Mouse (Mus musculus): ENCODE measurements around the gene Rnf17. TPM values are rescaled to one million over a fixed set of nuclear protein-coding genes. Genes with fewer than 3 reads are reported as not detected.

The Rnf17 gene
- total RNA-seq, 1 experiment = 34.0 TPM

DNA sequence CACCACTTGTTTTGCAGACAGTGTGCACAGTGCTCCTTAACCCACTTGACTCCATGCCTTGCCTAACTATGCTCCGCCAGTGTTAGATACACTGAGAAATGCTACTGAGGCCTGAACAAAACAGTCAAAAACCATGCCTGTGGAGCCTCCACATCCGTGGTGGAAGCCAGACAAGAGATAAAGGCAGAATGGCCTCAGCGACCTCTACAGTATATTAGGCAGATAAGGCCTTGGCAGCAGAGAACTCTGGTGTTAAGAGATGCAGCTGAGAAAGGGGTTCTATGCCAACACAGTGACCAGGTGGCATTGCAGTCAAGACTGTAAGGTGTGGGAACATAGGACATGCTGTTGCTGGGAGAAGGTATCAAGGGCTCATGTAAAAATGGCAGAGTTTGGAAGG, 104.4 kb downstream of the Rnf17 start:
- H3K9ac ChIP-seq (ENCODE audit: insufficient read depth, low read depth, low read length, poor library complexity, severe bottlenecking) = no peak overlapping the region
- no peaks in the 10 kb centered on the region; the same call in 1 of the 2 replicates for H3K36me3 ChIP-seq (ENCODE audit: control insufficient read depth, insufficient read depth, low read length, poor library complexity, severe bottlenecking)
- no peak overlapping the region for H3K27ac ChIP-seq (ENCODE audit: insufficient read depth, low read depth, low read length, poor library complexity, severe bottlenecking)
- TF ChIP-seq CHD2 (IDR thresholded peaks at IDR 0.05; ENCODE audit: low read depth, low read length) = no peak
- no peak for TF ChIP-seq ZC3H11A (IDR thresholded peaks at IDR 0.05; ENCODE audit: borderline replicate concordance, low read depth, low read length)
- no peak for TF ChIP-seq ZNF384 (IDR thresholded peaks at IDR 0.05; ENCODE audit: low read depth, low read length)
- TF ChIP-seq MAFK (IDR thresholded peaks at IDR 0.05; ENCODE audit: insufficient read depth, low read depth, low read length) = no peak
- no peak for TF ChIP-seq HCFC1 (IDR thresholded peaks at IDR 0.05; ENCODE audit: borderline replicate concordance, insufficient read depth, low read length)
- H3K4me3 ChIP-seq (ENCODE audit: insufficient read depth in 1 of 2, low read depth in 1 of 2, low read length in 2 of 2, poor library complexity in 1 of 2, severe bottlenecking in 1 of 2) = no peak overlapping the region
- in situ Hi-C loops (cut with MboI; ENCODE audit: low sequenced_read_pairs in 2 of 2, unreplicated experiment in 2 of 2) = no loop called here
- no peaks in the 10 kb centered on the region for H3K4me1 ChIP-seq (ENCODE audit: control insufficient read depth in 2 of 2, insufficient read depth in 2 of 2, low read length in 2 of 2, poor library complexity in 1 of 2)
- no peaks in the 10 kb centered on the region for H3K9me3 ChIP-seq (ENCODE audit: control insufficient read depth, insufficient read depth, low read depth, low read length)
- DNase-seq (ENCODE audit: low read depth, low spot score) = no peak

DNA sequence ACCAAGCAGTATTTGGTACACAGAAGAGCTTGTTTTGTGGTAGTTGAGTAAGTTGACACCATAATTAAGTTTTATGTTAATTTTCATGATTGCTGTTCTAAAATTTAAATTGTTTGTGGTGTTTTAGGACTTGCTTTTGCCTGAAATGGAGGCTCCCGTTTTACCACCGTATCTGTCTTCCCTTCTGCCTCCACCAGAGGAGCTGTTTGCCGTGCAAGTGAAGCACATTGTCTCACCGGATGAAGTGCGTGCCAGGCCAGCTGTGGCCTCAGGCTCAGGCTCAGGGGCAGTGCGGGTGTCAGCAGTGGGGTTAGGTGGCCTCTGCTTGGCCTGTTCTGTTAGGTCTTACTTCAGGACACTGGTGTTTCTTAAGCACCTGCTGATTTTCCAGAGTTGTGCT, 109.7 kb downstream of the Rnf17 start:
- Histone ChIP-seq H3K4me3 (ENCODE audit: insufficient read depth in 1 of 2, low read depth in 1 of 2, low read length in 2 of 2, poor library complexity in 1 of 2, severe bottlenecking in 1 of 2) (0 out of 4 replicates have a peak overlapping the region, but pooled peaks of 1 of the 2 experiments have one; percentile 15), H3K36me3 (ENCODE audit: control insufficient read depth, insufficient read depth, low read length, poor library complexity, severe bottlenecking) (peaks cover 3% of the 10 kb centered on the region; the same call in 1 of the 2 replicates), H3K9me3 (ENCODE audit: control insufficient read depth, insufficient read depth, low read depth, low read length) (no peaks in the 10 kb centered on the region), H3K4me1 (ENCODE audit: control insufficient read depth in 2 of 2, insufficient read depth in 2 of 2, low read length in 2 of 2, poor library complexity in 1 of 2) (no peaks in the 10 kb centered on the region), H3K9ac (ENCODE audit: insufficient read depth, low read depth, low read length, poor library complexity, severe bottlenecking) (no peak overlapping the region), H3K27ac (ENCODE audit: insufficient read depth, low read depth, low read length, poor library complexity, severe bottlenecking) (no peak overlapping the region)
- in situ Hi-C loops (cut with MboI; ENCODE audit: low sequenced_read_pairs in 2 of 2, unreplicated experiment in 2 of 2) = no loop called here
- TF ChIP-seq ZNF384 (IDR thresholded peaks at IDR 0.05; ENCODE audit: low read depth, low read length) (no peak), ZC3H11A (IDR thresholded peaks at IDR 0.05; ENCODE audit: borderline replicate concordance, low read depth, low read length) (no peak), CHD2 (IDR thresholded peaks at IDR 0.05; ENCODE audit: low read depth, low read length) (no peak), HCFC1 (IDR thresholded peaks at IDR 0.05; ENCODE audit: borderline replicate concordance, insufficient read depth, low read length) (no peak), MAFK (IDR thresholded peaks at IDR 0.05; ENCODE audit: insufficient read depth, low read depth, low read length) (no peak)
- DNase-seq (ENCODE audit: low read depth, low spot score) = peak; percentile 40

DNA sequence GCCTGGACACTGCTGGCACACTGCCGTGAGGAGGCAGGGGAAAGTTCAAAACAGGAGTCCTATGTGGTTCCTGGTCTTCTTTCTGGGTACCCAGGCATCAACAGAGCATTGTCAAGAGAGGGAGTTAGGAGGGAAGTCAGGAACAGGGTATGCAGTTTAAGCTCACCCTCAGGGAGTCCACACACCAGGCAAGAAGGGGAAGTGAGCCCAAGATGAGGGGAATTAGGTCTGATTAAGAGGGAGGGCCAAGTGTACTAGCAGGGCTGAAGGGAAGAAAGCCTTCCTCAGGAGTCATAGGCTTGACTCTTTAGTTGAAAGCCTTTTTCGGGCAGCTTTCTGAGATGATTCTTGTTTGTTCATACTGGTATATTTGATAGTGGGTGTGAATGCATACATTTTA, 112.4 kb downstream of the Rnf17 start:
- H3K4me1 ChIP-seq (ENCODE audit: control insufficient read depth in 2 of 2, insufficient read depth in 2 of 2, low read length in 2 of 2, poor library complexity in 1 of 2) = no peaks in the 10 kb centered on the region
- no peaks in the 10 kb centered on the region for H3K9me3 ChIP-seq (ENCODE audit: control insufficient read depth, insufficient read depth, low read depth, low read length)
- no peak overlapping the region for H3K9ac ChIP-seq (ENCODE audit: insufficient read depth, low read depth, low read length, poor library complexity, severe bottlenecking)
- H3K36me3 ChIP-seq (ENCODE audit: control insufficient read depth, insufficient read depth, low read length, poor library complexity, severe bottlenecking) = peaks cover 3% of the 10 kb centered on the region; the same call in 1 of the 2 replicates
- in situ Hi-C loops (cut with MboI; ENCODE audit: low sequenced_read_pairs in 2 of 2, unreplicated experiment in 2 of 2) = no loop called here
- TF ChIP-seq HCFC1 (IDR thresholded peaks at IDR 0.05; ENCODE audit: borderline replicate concordance, insufficient read depth, low read length) (no peak), ZC3H11A (IDR thresholded peaks at IDR 0.05; ENCODE audit: borderline replicate concordance, low read depth, low read length) (no peak), ZNF384 (IDR thresholded peaks at IDR 0.05; ENCODE audit: low read depth, low read length) (no peak), CHD2 (IDR thresholded peaks at IDR 0.05; ENCODE audit: low read depth, low read length) (no peak), MAFK (IDR thresholded peaks at IDR 0.05; ENCODE audit: insufficient read depth, low read depth, low read length) (no peak)
- DNase-seq (ENCODE audit: low read depth, low spot score) = no peak
- no peak overlapping the region for H3K4me3 ChIP-seq (ENCODE audit: insufficient read depth in 1 of 2, low read depth in 1 of 2, low read length in 2 of 2, poor library complexity in 1 of 2, severe bottlenecking in 1 of 2)
- no peak overlapping the region for H3K27ac ChIP-seq (ENCODE audit: insufficient read depth, low read depth, low read length, poor library complexity, severe bottlenecking)

DNA sequence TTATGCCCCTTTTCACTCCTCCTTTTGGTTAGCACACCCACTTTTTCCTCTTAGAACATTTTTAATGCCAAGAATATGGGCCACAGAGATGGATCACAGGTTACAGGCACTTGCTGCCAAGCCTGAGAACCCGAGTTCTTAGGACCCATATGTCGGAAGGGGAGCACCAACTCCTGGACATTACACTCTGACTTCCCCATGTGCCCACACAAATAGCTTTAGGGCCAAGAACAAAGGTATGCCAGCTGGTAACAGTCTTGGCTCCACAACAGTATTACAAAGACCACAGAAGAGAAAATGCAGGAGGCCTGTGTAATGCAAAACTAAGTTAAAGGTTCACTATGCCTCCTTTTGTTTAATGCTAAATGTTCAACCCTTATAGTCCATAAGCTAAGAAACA, 128.4 kb downstream of the Rnf17 start:
- DNase-seq (ENCODE audit: low read depth, low spot score) = no peak
- Histone ChIP-seq H3K27ac (ENCODE audit: insufficient read depth, low read depth, low read length, poor library complexity, severe bottlenecking) (no peak overlapping the region), H3K4me3 (ENCODE audit: insufficient read depth in 1 of 2, low read depth in 1 of 2, low read length in 2 of 2, poor library complexity in 1 of 2, severe bottlenecking in 1 of 2) (no peak overlapping the region), H3K36me3 (ENCODE audit: control insufficient read depth, insufficient read depth, low read length, poor library complexity, severe bottlenecking) (peaks cover 1% of the 10 kb centered on the region; the same call in 1 of the 2 replicates), H3K4me1 (ENCODE audit: control insufficient read depth in 2 of 2, insufficient read depth in 2 of 2, low read length in 2 of 2, poor library complexity in 1 of 2) (0 out of 4 replicates have a peak, but pooled peaks cover 0 to 2% of the 10 kb centered on the region in 2 experiments), H3K9me3 (ENCODE audit: control insufficient read depth, insufficient read depth, low read depth, low read length) (no peaks in the 10 kb centered on the region), H3K9ac (ENCODE audit: insufficient read depth, low read depth, low read length, poor library complexity, severe bottlenecking) (no peak overlapping the region)
- no peak for TF ChIP-seq HCFC1 (IDR thresholded peaks at IDR 0.05; ENCODE audit: borderline replicate concordance, insufficient read depth, low read length)
- no peak for TF ChIP-seq ZNF384 (IDR thresholded peaks at IDR 0.05; ENCODE audit: low read depth, low read length)
- TF ChIP-seq CHD2 (IDR thresholded peaks at IDR 0.05; ENCODE audit: low read depth, low read length) = no peak
- no peak for TF ChIP-seq MAFK (IDR thresholded peaks at IDR 0.05; ENCODE audit: insufficient read depth, low read depth, low read length)
- TF ChIP-seq ZC3H11A (IDR thresholded peaks at IDR 0.05; ENCODE audit: borderline replicate concordance, low read depth, low read length) = no peak
- in situ Hi-C loops (cut with MboI; ENCODE audit: low sequenced_read_pairs in 2 of 2, unreplicated experiment in 2 of 2) = no loop called here

All from ES-E14 (cell line).